Mouse (Mus musculus): ENCODE data around the gene Aldh3a2.

GRCm38 (mm10) chr11:61197935-61198334 is 69.3 kb downstream of the Aldh3a2 start:
- TF ChIP-seq CTCF (IDR thresholded peaks at IDR 0.05; ENCODE audit: extremely low read depth, insufficient read depth, insufficient read length, insufficient replicate concordance) (no peak), POLR2A (IDR thresholded peaks at IDR 0.05; ENCODE audit: low read depth, low read length) (no peak)
